Mouse (Mus musculus): Measurements from ENCODE around the gene Manbal. TPM values are rescaled to one million over a fixed set of nuclear protein-coding genes. Genes with fewer than 3 reads are reported as not detected.
"Not testable (repeated sequence)": the region's sequence is repeated elsewhere in the genome, so short reads cannot be mapped to it uniquely, and the experiment has no call there.

The Manbal gene
- total RNA-seq, 2 experiments from 2014 or later = 34.8 to 35.7 TPM

DNA sequence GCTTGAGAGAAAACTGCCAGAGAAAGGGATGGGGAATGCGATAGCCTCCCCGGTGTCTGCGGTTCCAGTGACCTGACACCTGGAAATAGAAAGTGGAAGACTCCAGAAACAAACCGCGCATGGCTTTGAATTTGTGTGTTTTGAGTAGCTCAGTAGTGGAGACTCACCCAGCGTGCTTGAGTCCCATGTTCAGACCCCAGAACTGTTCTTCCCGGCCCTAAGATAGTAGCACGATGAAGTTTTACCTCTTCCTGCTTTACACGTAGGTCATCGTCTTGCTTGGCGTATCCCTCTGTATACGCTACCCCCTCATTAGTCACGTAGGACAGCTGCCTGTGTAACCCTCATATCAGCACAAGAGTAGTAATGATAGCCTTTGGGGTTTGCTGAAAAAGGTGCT lies 597 bp downstream of the Manbal start:
- DNase-seq = no peak

DNA sequence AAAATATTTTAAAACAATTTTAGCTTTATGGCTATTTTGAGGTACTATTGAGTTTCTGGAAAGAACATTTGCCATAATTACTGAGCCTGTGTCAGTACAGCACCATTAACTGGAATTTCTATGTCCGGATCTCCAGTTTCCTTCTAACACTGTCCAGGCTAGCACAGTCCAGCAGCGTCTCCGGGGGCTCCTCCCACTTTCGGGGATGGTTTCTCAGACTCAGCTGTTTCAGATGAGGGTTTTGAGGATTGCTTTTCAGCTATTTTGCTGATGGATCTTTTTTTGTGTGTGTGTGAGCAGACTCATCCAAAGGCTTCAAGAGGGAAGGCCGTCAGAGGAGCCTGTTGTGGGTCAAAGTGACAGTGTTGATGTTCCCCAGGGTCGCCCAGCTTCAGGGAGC lies 4.3 kb downstream of the Manbal start:
- no peak for DNase-seq

GRCm38 (mm10) chr2:157373681-157374080 lies 6.3 kb downstream of the Manbal start:
- no peak for DNase-seq

DNA sequence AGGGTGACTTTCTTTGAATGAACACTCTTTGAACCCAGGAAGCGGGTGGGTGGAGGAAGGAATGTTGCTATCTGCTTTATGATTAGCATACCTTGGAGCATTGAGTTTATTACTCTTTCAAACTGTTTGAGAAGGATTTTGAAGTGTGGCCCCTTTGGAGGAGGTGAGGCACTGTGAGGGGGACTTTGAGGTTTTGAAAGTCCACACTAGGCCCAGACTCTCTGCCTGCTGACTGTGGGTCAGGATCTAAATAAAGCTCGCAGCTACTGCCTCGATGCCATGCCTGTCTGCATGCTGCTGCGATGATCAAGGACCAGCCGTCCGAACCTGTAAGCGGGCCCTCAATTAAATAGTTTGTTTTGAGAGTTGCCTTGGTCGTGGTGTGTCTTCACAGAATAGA lies 7.7 kb downstream of the Manbal start:
- no peak for DNase-seq

DNA sequence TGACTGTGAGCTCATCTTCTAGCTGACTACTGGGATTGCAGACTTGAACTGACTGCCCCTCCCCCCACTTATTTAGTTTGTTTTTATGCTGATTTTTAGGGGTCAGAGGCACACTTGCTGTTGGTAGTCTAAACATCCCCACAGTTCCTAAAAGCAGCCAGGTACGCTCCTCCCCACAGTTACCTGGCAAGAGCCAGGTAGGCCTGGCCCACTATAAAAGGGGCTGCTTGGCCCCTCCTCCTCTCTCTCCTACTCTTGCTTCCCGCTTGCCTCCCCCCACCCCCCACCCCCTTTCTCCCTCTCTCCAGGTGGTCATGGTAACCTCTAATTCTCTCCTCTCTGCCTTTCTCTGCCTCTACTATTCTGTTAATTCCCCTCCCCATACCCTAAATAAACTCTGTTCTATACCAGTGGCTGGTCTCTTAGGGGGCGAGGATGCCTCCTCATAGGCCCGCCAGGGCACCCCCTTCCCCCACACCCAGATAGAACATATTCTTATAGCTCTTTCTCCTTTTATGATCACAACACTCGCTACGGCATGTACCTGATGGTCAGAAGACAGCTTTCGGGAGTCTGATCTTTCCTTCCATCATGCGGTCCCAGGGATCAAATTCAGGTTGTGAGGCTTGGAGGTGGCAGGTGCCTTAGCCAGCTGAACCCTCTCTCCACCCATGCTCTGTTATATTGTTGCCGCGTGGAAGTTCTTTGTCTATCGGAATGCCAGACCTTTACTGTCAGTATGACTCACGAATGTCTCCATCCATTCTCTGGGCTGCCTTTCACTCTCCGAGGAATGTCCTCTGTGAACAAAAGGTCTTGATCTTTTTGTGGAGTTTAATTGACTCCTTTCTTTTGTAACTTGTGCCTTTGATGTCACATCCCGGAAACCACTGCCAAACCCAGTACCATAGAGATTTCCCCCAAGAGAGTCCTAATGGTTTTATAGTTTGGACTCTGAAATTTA lies 8.7 kb downstream of the Manbal start:
- DNase-seq = peak; percentile 22

GRCm38 (mm10) chr2:157376995-157377394 lies 9.6 kb downstream of the Manbal start:
- no peak for DNase-seq

DNA sequence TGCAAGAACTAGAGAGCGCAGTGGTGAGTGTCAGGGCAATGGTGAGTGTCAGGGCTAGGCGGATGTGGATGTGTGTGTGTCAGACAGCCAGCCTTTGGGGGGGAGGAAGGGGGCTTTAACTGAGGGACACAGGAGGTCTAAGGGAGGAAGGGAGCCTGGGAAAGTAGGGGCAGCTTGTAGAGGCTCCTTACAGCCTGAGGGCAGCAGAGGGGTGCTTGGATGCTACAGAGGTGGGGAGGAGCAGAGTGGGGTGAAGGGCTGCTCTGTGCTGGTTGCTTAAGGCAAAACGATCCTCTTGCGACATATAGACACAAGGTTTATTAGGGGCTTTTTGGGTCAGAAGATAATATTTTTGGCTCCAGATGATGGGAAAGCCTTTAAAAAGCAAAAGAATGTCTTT lies 17.4 kb downstream of the Manbal start:
- no peak for DNase-seq

- DNase-seq = not testable (repeated sequence)
Observed at GRCm38 (mm10) chr2:157388901-157389590, 21.7 kb downstream of the Manbal start.

DNA sequence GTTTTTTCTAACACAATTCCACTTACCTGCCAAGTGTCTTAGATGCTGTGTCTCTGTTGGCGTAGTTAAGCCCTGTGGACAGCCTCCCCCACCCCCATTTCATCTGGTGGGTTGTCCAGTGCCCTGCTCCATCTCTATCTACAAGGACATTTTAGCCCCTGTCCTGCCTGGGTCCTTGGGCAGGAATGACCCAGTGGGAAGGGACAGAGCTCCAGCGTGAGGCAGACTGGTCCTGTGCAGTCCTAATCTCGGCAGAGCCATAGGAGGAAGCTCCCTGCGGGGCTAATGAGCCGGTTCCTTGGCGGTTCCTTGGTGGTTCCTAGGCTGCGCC lies 22.2 kb downstream of the Manbal start:
- no peak for DNase-seq

DNA sequence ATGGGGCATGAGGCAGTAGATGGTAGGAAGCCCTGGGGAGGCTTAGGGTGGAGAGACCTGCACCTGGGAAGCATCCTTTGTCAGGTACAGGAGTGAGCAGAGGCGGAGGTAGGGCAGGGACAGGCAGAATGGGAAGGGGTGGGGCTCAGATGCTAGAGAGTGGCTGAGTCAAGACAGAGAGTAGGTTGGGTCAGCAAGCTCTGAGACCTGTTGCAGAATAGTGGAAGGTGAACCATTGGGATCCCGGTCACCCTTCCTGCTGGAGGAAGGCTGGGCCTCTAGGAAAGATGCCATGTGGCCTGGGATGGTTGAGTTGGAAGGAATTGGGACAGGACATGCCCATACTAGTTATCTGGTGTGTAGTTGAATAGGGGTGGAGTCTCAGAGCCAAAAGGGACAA lies 24.9 kb downstream of the Manbal start:
- no peak for DNase-seq

DNA sequence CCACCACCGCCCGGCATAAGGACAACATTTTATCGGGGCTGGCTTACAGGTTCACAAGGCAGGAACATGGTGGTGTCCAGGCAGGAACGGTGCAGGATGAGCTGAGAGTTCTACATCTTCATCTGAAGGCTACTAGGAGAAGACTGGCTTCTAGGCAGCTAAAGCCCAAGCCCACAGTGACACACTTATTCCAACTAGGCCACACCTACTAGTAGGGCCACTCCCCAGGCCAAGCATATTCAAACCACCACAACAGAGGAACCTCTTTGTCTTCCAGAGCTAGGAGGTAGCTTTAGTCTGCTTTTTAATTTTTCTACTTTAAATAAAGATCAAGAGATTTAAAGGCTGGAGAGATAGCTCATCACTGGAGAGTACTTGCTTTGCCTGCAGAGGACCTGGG lies 26.2 kb downstream of the Manbal start:
- DNase-seq = no peak

- no peak for DNase-seq
Observed at GRCm38 (mm10) chr2:157394868-157395267, 27.5 kb downstream of the Manbal start.

- no peak for DNase-seq
Observed at GRCm38 (mm10) chr2:157395371-157395770, 28.0 kb downstream of the Manbal start.

DNA sequence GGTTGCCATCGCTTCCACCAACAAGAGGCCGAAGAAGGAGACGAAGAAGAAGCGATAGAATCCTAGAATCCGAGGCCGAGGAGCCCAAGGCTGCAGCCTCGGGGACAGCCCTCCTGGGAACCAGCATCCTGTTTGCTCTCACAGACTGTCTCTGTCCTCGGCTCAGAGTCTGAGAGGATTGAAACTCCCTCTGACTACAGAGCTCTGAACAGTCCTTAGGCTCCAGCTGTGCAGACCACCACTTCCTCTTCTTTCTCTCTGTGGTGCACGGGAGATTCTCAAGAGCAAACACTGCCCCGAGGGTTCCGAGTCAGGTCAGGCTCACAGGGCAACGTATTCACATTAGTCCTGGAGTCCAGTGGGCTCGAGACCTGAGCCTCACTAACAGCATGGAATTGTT lies 28.6 kb downstream of the Manbal start:
- DNase-seq = no peak

DNA sequence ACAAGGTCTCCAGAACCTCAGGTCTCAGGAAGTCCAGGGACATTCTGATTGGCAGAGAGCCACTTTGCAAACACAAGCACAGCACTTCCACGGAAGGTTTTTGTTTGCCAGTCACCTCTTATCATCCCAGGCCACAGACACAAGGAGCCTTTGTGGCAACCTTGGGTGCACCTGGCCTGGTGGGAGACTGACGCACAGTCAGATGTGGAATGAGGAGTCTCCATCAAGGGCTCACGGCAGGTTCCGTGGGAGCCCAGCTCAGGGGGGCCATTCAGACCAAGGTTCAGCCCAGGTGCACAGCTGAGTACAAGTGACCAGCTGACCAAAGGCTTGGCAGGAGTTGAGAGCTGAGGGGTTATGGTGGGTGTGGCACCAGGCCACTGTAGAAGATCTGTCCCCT lies 30.0 kb downstream of the Manbal start:
- no peak for DNase-seq

- no peak for DNase-seq
Observed at GRCm38 (mm10) chr2:157398539-157398938, 31.1 kb downstream of the Manbal start.

GRCm38 (mm10) chr2:157399797-157400196 lies 32.4 kb downstream of the Manbal start:
- no peak for DNase-seq

DNA sequence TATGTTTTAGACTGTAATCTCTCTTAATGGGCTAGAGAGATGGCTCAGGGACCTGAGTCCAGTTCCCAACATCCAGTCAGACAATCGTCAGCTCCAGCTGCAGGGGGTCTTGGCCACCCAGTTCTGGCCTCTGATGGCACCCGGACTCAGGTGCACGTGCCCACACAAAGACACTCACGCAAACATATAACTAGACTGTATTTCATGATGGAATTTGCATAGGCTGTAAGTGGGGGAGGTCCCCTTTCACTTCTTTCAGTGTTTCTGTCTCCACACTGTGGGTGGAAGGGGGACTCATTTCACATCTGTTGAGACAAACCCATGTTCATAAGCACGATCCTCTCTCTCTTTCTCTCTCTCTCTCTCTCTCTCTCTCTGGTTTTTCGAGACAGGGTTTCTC lies 33.1 kb downstream of the Manbal start:
- DNase-seq = no peak

- no peak for DNase-seq
Observed at GRCm38 (mm10) chr2:157401261-157401660, 33.9 kb downstream of the Manbal start.

- DNase-seq = peak; percentile 55
Observed at GRCm38 (mm10) chr2:157407596-157407995, 40.2 kb downstream of the Manbal start.

GRCm38 (mm10) chr2:157409793-157410533 lies 42.6 kb downstream of the Manbal start:
- DNase-seq = no peak

DNA sequence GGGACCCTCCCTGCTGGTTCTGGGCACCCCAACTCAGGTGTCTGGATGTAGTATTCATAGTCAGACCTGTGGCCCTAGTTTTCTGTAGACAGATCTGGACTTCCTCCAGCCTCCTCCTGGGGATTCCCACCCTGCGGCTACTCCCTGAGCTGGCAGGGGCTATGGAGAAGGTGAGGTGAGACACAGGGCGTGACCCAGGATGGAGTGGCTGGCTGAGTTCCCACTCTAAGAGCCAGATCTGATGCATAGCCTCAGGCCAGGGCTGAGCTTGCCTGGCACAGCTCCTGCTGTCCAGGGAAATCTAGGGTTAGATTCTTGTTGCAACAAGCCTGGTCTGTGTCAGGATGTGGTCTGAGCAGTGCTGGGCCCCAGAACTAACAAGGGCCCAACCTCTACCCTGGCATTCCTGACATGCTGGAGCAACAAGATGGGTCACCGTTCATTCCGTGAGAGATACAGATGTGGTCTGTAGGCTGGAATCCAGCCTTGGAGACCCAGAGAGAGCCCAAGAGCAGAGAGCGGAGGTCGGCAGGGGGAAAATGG lies 43.8 kb downstream of the Manbal start:
- DNase-seq = no peak

GRCm38 (mm10) chr2:157412497-157412896 lies 45.1 kb downstream of the Manbal start:
- DNase-seq = no peak

Measured in adrenal gland, postnatal 10 days (tissue).